Mouse (Mus musculus): ENCODE data around the gene Ugt1a8. TPM values are rescaled to one million over a fixed set of nuclear protein-coding genes. Genes with fewer than 3 reads are reported as not detected.
"Not testable (repeated sequence)": the region's sequence is repeated elsewhere in the genome, so short reads cannot be mapped to it uniquely, and the experiment has no call there.

Gene Ugt1a8
- polyA plus RNA-seq, 1 experiment from 2014 or later: not detected

DNA sequence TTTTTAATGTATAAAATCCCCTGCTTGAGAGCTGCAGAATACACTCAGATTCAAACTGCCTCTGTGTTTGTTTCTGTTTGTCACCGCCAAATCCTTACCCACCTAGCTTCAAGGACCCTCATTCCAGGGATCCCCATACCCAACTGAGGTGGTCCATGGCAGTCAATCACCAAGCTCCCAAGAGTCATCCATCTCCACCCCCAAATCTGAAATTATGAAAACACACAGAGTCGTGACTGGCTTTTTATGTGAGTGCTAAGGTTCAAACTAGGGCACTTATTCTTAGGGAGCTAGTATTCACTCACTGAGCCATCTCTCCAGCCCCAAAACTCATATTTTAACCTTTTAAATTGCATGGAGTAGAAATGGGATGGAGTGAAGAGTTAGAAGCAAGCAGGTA lies 137.7 kb downstream of the Ugt1a8 start:
- H3K27ac ChIP-seq (ENCODE audit: low read length); H3K4me3 ChIP-seq (ENCODE audit: low read length); H3K27me3 ChIP-seq (ENCODE audit: insufficient read depth, low read length); H3K9ac ChIP-seq (replicated peaks; ENCODE audit: low read length); ATAC-seq (ENCODE audit: low FRiP score, low TSS enrichment); H3K36me3 ChIP-seq (ENCODE audit: insufficient read depth, low read length); H3K4me1 ChIP-seq (ENCODE audit: insufficient read depth, low read length); H3K4me2 ChIP-seq (replicated peaks; ENCODE audit: low read depth, low read length): not testable (repeated sequence)
- H3K9me3 ChIP-seq (ENCODE audit: low read length): peaks cover 54% of the 10 kb centered on the region
- WGBS: 36% methylated on average over 2 of the region's 2 CpGs

- H3K9me3 ChIP-seq (ENCODE audit: low read length): peaks cover 58% of the 10 kb centered on the region
These were observed 138.1 kb downstream of the Ugt1a8 start for GRCm38 (mm10) chr1:88225741-88226140.

DNA sequence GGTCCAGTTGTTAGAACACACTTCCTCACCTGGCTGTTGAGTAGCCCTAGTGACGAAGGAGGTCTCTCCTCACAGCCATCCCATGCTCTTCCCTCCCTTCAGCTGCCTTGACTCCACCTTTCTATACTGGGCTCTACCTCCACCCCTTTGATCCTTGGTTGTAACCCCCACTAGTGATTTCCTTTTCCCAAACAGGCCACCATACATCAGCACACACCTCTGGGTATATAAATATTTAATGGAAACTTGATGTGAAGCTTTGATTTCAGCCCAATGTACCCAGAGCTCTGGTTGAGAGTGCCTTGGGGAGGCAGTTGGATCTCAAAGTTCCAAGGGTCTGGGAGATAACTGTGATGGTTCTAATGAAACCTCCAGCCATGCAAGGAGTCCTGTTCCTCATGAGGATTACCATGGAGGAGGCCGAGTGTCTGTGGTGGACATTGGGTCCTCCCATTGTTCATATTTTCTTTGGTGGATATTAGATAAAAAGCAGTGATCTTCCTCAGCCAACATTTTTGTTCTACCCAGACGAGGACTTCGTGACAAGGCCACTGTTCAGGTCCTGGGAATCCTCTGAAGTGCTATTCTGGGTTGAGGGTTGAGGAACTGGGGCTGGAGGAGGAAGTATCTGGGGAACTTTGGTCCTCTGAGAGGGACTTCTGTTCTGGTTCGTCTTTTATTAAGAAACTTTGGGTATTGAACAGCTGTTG lies 139.2 kb downstream of the Ugt1a8 start, which contains the start of gene Mroh2a:
Mroh2a (plus strand) TSS at position 317 of the 710 bp plus-strand sequence.
- Histone ChIP-seq H3K27me3 (ENCODE audit: insufficient read depth, low read length) (no peaks in the 10 kb centered on the region), H3K4me2 (replicated peaks; ENCODE audit: low read depth, low read length) (no peak within 1 kb of the TSS), H3K4me1 (ENCODE audit: insufficient read depth, low read length) (no peaks in the 10 kb centered on the region), H3K9me3 (ENCODE audit: low read length) (peaks cover 69% of the 10 kb centered on the region), H3K27ac (ENCODE audit: low read length) (no peak within 1 kb of the TSS), H3K36me3 (ENCODE audit: insufficient read depth, low read length) (no peaks in the 10 kb centered on the region), H3K9ac (replicated peaks; ENCODE audit: low read length) (no peak within 1 kb of the TSS), H3K4me3 (ENCODE audit: low read length) (no peak within 1 kb of the TSS)
- 53% methylated on average over 5 of the region's 5 CpGs for WGBS
- ATAC-seq (ENCODE audit: low FRiP score, low TSS enrichment): 0 out of 2 replicates have a peak, but pooled peaks have one; percentile 9

More at GRCm38 (mm10) chr1:88225741-88226140, 138.1 kb downstream of the Ugt1a8 start:
- no peak overlapping the region for H3K4me3 ChIP-seq (ENCODE audit: low read length)
- no peaks in the 10 kb centered on the region for H3K4me1 ChIP-seq (ENCODE audit: insufficient read depth, low read length)
- no peaks in the 10 kb centered on the region for H3K27me3 ChIP-seq (ENCODE audit: insufficient read depth, low read length)
- no peak overlapping the region for H3K27ac ChIP-seq (ENCODE audit: low read length)
- ATAC-seq (ENCODE audit: low FRiP score, low TSS enrichment): no peak
- no peak overlapping the region for H3K9ac ChIP-seq (replicated peaks; ENCODE audit: low read length)
- no peaks in the 10 kb centered on the region for H3K36me3 ChIP-seq (ENCODE audit: insufficient read depth, low read length)
- no peak overlapping the region for H3K4me2 ChIP-seq (replicated peaks; ENCODE audit: low read depth, low read length)

- H3K36me3 ChIP-seq (ENCODE audit: insufficient read depth, low read length): no peaks in the 10 kb centered on the region
These were observed 139.9 kb downstream of the Ugt1a8 start for GRCm38 (mm10) chr1:88227482-88227881.

DNA sequence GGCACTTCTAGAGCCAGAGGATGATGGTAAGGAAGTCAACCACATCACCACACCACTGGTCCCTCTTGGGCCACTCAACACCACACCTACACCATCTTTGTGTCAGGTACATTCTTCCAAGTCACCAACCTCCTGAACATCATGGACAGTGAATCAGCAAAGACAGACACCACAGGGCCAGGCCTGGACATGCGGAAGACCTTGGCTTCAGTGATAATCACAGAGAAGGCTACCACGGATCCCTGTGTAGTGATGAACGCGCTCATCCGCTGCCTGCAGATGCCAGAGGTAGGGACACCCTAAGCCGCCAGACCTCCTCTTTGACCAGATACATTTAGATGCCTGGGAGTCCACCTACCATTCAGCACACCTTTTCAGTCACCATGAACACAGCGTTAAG lies 140.5 kb downstream of the Ugt1a8 start:
- H3K9me3 ChIP-seq (ENCODE audit: low read length): peaks cover 79% of the 10 kb centered on the region
- WGBS: 71% methylated on average over 7 of the region's 7 CpGs

More at GRCm38 (mm10) chr1:88227482-88227881, 139.9 kb downstream of the Ugt1a8 start:
- ATAC-seq (ENCODE audit: low FRiP score, low TSS enrichment): no peak
- Histone ChIP-seq H3K27ac (ENCODE audit: low read length) (no peak overlapping the region), H3K27me3 (ENCODE audit: insufficient read depth, low read length) (no peaks in the 10 kb centered on the region), H3K4me2 (replicated peaks; ENCODE audit: low read depth, low read length) (no peak overlapping the region), H3K4me1 (ENCODE audit: insufficient read depth, low read length) (no peaks in the 10 kb centered on the region), H3K9me3 (ENCODE audit: low read length) (peaks cover 73% of the 10 kb centered on the region), H3K4me3 (ENCODE audit: low read length) (no peak overlapping the region), H3K9ac (replicated peaks; ENCODE audit: low read length) (no peak overlapping the region)
- WGBS: 61% methylated on average over 2 of the region's 2 CpGs

DNA sequence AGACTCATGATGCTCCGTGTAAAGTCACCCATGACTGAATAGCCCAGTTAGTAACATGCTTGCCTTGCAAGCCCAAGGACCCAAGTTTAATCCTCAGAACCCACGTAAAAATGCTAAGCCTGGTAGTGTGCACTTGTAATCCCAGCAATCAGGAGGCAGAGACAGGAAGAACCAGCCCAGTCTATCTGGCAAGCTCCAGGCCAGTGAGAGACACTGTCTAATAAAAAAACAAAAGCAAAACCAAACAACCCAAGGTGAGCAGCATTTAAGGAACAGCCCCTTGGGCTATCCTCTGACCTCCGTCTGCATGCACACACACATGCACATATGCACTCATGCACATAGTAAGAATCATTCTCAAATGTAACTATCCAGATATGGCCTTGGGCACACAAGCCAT lies 142.0 kb downstream of the Ugt1a8 start:
- H3K9ac ChIP-seq (replicated peaks; ENCODE audit: low read length): no peak overlapping the region
- H3K4me1 ChIP-seq (ENCODE audit: insufficient read depth, low read length): no peaks in the 10 kb centered on the region
- 75% methylated on average over 3 of the region's 3 CpGs for WGBS
- no peak overlapping the region for H3K4me2 ChIP-seq (replicated peaks; ENCODE audit: low read depth, low read length)
- no peaks in the 10 kb centered on the region for H3K27me3 ChIP-seq (ENCODE audit: insufficient read depth, low read length)
- H3K36me3 ChIP-seq (ENCODE audit: insufficient read depth, low read length): no peaks in the 10 kb centered on the region
- no peak for ATAC-seq (ENCODE audit: low FRiP score, low TSS enrichment)
- no peak overlapping the region for H3K27ac ChIP-seq (ENCODE audit: low read length)
- H3K9me3 ChIP-seq (ENCODE audit: low read length): peaks cover 93% of the 10 kb centered on the region
- H3K4me3 ChIP-seq (ENCODE audit: low read length): no peak overlapping the region

More for the DNA sequence above, 140.5 kb downstream of the Ugt1a8 start:
- Histone ChIP-seq H3K4me2 (replicated peaks; ENCODE audit: low read depth, low read length) (no peak overlapping the region), H3K4me1 (ENCODE audit: insufficient read depth, low read length) (no peaks in the 10 kb centered on the region), H3K9ac (replicated peaks; ENCODE audit: low read length) (no peak overlapping the region), H3K27ac (ENCODE audit: low read length) (no peak overlapping the region), H3K36me3 (ENCODE audit: insufficient read depth, low read length) (no peaks in the 10 kb centered on the region), H3K27me3 (ENCODE audit: insufficient read depth, low read length) (no peaks in the 10 kb centered on the region), H3K4me3 (ENCODE audit: low read length) (no peak overlapping the region)
- no peak for ATAC-seq (ENCODE audit: low FRiP score, low TSS enrichment)

DNA sequence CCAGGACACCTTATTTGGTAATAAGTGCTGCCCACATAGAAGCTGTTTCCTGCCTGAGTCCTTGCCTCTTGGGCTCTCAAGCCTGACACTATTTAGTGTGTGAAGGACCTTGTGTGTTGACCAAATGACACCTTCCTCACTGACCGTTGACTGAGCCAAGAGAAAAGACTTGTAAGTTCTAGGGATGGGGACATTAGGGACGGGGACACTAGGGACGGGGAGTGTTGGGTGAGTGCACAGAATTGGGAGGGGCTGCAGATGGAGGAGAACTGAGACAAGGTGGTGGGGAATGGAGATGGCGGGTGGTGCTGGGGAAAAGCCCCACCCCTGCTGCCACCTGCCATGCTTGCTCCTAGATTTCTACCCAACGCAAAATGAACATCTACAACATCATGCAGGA lies 142.4 kb downstream of the Ugt1a8 start:
- Histone ChIP-seq H3K4me2 (replicated peaks; ENCODE audit: low read depth, low read length) (no peak overlapping the region), H3K27ac (ENCODE audit: low read length) (no peak overlapping the region), H3K4me3 (ENCODE audit: low read length) (no peak overlapping the region), H3K4me1 (ENCODE audit: insufficient read depth, low read length) (no peaks in the 10 kb centered on the region), H3K36me3 (ENCODE audit: insufficient read depth, low read length) (no peaks in the 10 kb centered on the region), H3K9ac (replicated peaks; ENCODE audit: low read length) (no peak overlapping the region), H3K9me3 (ENCODE audit: low read length) (peaks cover 98% of the 10 kb centered on the region), H3K27me3 (ENCODE audit: insufficient read depth, low read length) (no peaks in the 10 kb centered on the region)
- no peak for ATAC-seq (ENCODE audit: low FRiP score, low TSS enrichment)
- 85% methylated on average over 5 of the region's 5 CpGs for WGBS

DNA sequence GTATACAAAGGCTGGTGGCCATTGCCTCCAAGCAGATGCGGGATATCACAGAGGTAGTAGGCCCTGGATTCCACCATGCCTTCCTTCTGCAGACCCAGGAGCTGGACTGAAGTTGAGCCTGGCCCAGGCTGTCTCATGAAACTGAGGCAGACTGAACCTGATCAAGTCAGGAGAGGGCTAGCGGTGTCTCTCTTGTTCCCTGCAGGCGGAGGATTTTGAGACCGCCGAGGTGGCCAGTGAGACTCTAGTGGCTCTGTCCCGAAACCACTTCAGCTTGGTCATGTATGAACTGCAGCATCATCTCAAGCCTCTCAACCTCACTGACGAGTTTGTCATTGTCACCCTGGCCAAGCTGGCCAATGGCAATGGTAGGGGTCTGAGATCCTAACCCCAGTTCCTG lies 142.8 kb downstream of the Ugt1a8 start:
- 73% methylated on average over 7 of the region's 7 CpGs for WGBS
- Histone ChIP-seq H3K27ac (ENCODE audit: low read length) (no peak overlapping the region), H3K4me1 (ENCODE audit: insufficient read depth, low read length) (no peaks in the 10 kb centered on the region), H3K36me3 (ENCODE audit: insufficient read depth, low read length) (no peaks in the 10 kb centered on the region), H3K9me3 (ENCODE audit: low read length) (peaks cover 100% of the 10 kb centered on the region), H3K4me3 (ENCODE audit: low read length) (no peak overlapping the region), H3K27me3 (ENCODE audit: insufficient read depth, low read length) (no peaks in the 10 kb centered on the region), H3K4me2 (replicated peaks; ENCODE audit: low read depth, low read length) (no peak overlapping the region), H3K9ac (replicated peaks; ENCODE audit: low read length) (no peak overlapping the region)
- ATAC-seq (ENCODE audit: low FRiP score, low TSS enrichment): no peak

DNA sequence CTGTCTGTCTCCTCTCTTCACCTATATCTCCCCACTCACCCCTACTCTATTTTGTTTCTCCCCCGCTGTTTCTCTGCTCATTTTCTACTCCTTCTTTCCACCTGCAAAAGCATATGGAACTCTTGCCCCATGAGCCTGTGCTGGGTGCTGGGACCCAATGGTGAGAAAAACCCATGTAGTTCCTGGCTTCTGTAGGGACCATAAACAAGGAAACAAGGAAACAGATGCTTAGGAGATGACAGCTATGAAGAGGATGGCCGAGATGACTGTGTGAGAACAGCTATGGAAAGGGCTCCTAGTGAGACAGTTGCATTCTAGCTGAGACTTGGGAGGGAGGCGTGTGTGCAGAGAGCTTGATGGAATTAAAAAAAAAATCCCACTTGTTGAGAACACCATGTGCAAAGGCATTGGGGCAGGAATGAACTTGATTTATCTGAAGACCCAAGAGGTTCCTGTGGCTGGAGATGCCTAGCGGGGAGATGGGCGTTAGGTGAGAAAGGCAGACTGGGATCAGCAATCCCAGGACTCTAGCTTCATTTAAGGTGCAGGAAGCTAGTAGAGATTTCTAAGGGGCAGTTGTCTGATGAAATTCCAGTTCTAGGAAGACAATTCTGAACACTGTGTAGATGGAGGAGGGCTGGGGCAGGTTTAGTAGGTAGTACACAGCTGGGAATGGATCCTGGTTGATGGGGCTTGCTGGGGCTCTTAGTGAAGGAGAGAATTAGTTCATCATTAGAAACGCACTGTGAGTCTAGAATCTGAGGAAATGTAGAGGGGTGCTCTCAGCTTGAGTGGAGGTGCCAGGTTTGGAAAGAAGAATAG lies 143.6 kb downstream of the Ugt1a8 start:
- H3K4me2 ChIP-seq (replicated peaks; ENCODE audit: low read depth, low read length): no peak overlapping the region
- H3K27me3 ChIP-seq (ENCODE audit: insufficient read depth, low read length): no peaks in the 10 kb centered on the region
- H3K27ac ChIP-seq (ENCODE audit: low read length): no peak overlapping the region
- 77% methylated on average over 6 of the region's 6 CpGs for WGBS
- H3K9me3 ChIP-seq (ENCODE audit: low read length): peaks cover 99% of the 10 kb centered on the region
- no peak overlapping the region for H3K4me3 ChIP-seq (ENCODE audit: low read length)
- no peak overlapping the region for H3K9ac ChIP-seq (replicated peaks; ENCODE audit: low read length)
- no peak for ATAC-seq (ENCODE audit: low FRiP score, low TSS enrichment)
- no peaks in the 10 kb centered on the region for H3K36me3 ChIP-seq (ENCODE audit: insufficient read depth, low read length)
- H3K4me1 ChIP-seq (ENCODE audit: insufficient read depth, low read length): no peaks in the 10 kb centered on the region
